Mouse (Mus musculus): Measurements from ENCODE around the gene Camk1g. TPM values are rescaled to one million over a fixed set of nuclear protein-coding genes. Genes with fewer than 3 reads are reported as not detected.
A peak's percentile ranks its signal among the peaks of the same experiment; 100 is the strongest.

Gene Camk1g
- total RNA-seq, 2 experiments from 2014 or later = 0.39 to 0.62 TPM

- DNase-seq (ENCODE audit: low spot score) = peak; percentile 87
- intact Hi-C loops (cut with DNase I) = loop anchor here (2.0 kb wide), 1 partner anchor 43 kb away; the partner anchor contains the start of gene G0s2
These were observed 54.3 kb downstream of the Camk1g start for GRCm38 (mm10) chr1:193315705-193316357.

- intact Hi-C loops (cut with DNase I) = no loop called here
- no peak for DNase-seq (ENCODE audit: low spot score)
These were observed 58.5 kb downstream of the Camk1g start for GRCm38 (mm10) chr1:193311596-193311995.

DNA sequence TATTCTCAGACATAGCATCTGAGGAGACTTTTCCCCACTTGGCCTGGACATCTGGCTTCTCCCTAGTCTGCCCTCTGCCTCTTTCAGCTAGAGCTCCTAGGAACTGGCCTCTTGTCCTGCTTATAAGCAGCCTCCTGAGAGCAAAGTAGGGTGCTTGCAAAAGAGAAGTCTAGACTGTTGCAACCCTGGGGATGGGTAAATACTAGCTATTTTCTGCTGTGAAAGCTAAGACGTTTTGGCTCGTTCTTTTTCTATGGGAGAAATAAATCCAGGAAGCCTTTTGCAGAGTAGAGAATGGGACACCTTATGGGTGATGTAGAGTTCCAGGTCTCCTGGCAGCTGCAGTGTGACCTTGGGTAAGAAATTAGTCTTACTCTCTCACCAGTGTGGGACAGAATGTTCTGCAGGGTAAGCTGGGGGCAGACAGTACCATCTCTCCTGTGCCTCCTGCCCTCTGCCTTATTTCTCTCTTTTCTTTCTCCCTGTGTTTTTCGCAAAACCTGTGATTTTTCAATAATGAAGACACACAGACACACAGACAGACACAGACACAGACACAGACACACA, 59.5 kb downstream of the Camk1g start:
- no peak for DNase-seq (ENCODE audit: low spot score)
- intact Hi-C loops (cut with DNase I) = no loop called here

GRCm38 (mm10) chr1:193309785-193310518, 60.1 kb downstream of the Camk1g start:
- intact Hi-C loops (cut with DNase I) = no loop called here
- no peak for DNase-seq (ENCODE audit: low spot score)

DNA sequence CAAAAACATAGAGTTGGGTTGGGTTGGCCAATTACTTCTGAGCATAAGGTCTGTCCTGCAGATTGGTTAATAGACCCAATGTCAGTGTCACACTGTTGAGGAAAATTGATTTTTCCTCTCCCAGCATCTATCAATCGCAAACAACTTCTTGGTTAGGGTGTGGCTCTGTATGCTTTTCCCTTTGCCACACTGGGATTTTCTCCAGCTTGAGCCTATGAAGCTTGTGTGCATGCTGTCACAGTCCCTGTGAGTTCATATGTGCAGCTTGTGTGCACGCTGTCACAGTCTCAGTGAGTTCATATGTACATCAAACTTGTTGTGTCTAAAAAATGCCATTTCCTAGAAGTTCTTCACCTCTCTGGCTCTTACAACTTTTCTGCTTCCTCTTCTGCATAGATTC, 63.3 kb downstream of the Camk1g start:
- no peak for DNase-seq (ENCODE audit: low spot score)

GRCm38 (mm10) chr1:193305386-193305785, 64.7 kb downstream of the Camk1g start:
- no peak for DNase-seq (ENCODE audit: low spot score)
- intact Hi-C loops (cut with DNase I) = no loop called here

More for the DNA sequence above, 63.3 kb downstream of the Camk1g start:
- intact Hi-C loops (cut with DNase I) = no loop called here

- DNase-seq (ENCODE audit: low spot score) = no peak
- intact Hi-C loops (cut with DNase I) = no loop called here
These were observed 67.0 kb downstream of the Camk1g start for GRCm38 (mm10) chr1:193303096-193303495.

DNA sequence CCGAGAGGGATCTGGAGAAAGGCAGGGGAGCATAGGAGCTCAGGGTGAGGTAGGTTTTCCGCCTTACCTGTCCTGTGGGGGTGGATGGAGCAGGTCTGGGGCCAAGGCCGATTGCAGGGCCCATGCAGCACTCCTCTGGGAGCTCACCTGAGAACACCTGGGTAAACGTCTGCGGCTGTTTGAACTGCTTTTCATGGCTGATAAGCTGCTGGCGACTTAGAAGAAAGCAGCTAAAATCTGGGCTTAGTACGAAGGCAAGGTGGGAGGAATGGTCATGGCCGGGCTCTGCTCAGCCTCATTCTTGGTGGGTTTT, 68.0 kb downstream of the Camk1g start:
- no peak for DNase-seq (ENCODE audit: low spot score)
- intact Hi-C loops (cut with DNase I) = no loop called here

GRCm38 (mm10) chr1:193301216-193302092, 68.6 kb downstream of the Camk1g start:
- no peak for DNase-seq (ENCODE audit: low spot score)
- intact Hi-C loops (cut with DNase I) = no loop called here

DNA sequence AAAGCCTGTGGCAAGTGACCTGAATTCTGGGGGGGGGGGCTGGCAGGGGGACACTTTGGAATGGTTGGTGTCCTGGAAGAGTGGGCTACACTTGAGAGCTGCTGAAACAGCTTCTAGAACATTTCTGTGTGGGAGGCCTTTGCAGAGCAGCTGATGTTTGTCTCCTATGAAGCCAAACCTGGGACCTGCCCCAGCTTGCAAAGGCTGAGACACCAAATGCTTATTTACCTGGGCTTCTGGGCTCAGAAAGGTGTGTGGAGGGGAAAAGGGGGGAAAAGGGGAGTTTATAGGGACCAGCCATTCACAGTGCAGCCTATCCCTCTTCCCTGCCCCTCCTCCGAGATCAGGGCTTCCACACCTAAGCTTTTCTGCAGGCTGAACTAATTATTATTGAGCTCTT, 70.1 kb downstream of the Camk1g start:
- no peak for DNase-seq (ENCODE audit: low spot score)
- intact Hi-C loops (cut with DNase I) = no loop called here

DNA sequence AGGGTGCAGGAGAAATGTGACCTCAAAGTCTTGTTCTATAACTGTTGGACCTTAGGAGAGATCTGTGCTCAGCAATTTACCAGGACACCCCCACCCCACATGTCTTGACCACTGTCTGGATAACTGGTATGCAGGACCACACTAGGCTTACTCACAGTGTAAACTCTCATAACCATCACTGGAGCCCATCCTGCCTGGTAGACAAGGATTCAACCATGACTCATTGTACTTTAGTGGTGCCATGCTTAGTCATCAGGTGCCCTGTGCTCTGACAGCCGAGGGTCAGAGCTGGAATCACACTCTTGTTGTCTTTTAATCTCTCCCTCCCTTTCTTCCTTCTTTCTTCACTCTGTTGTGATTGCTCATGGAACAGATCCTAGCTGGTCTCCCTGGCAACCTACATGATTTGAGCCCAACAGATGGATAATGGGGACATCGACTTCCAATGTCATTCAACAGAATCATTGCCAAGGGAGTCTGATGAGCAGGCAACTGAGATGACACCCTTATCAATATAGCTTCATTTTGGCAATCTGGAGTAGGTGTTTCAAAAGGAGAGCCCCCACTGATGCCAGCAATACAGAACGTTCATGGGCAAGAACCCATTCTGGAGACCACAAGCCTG, 71.8 kb downstream of the Camk1g start:
- intact Hi-C loops (cut with DNase I) = no loop called here
- no peak for DNase-seq (ENCODE audit: low spot score)

Other genes with a start within 250 kb of the Camk1g start
- gene Diexf, start 240.0 kb downstream of the Camk1g start, total RNA-seq (2021) = 1 to 10 TPM; 8.2 to 9.5 TPM
- gene Irf6, start 217.2 kb downstream of the Camk1g start, total RNA-seq (2021) = 1 to 10 TPM; 2.4 to 3.5 TPM
- 1 to 10 TPM; 2.9 to 3.0 TPM for gene A130010J15Rik, start 202.3 kb downstream of the Camk1g start, total RNA-seq (2021)
- 1 to 10 TPM; 1.1 to 1.4 TPM for gene Traf3ip3, start 168.6 kb downstream of the Camk1g start, total RNA-seq (2021)
- gene Lamb3, start 162.6 kb downstream of the Camk1g start, total RNA-seq (2021) = 10 to 100 TPM; 13.7 to 14.9 TPM
- gene Hsd11b1, start 106.2 kb downstream of the Camk1g start, total RNA-seq (2021) = 1 to 10 TPM; 6.7 to 7.2 TPM
- gene G0s2, start 97.1 kb downstream of the Camk1g start, total RNA-seq (2021) = 10 to 100 TPM; 64.5 to 74.4 TPM

Data from heart, postnatal 25 days (tissue).